In genomic region chr12:95739739-95740138, GRCm38 (mm10) we compare ENCODE assay signal across 17 mouse cellular contexts. TPM values are rescaled to one million over a fixed set of nuclear protein-coding genes. Genes with fewer than 3 reads are reported as not detected.
DNase-seq lines count a peak whose midpoint lies in the region; ATAC-seq lines count a peak whose summit lies in the region.
"Had no signal": no experiment of that assay in that cellular context is flagged by ENCODE, and none has a peak within 500 bp of the region (broad histone marks: within the 10 kb centered on the region; RNA-seq: fewer than 3 reads in every experiment).

No protein-coding gene starts in this region.

- DNase-seq in frontal cortex, postnatal 14 days (ENCODE audit: low spot score in 2 of 2): no peak
- peak; percentile 36 for DNase-seq in retina, postnatal 1 day
- no peak for DNase-seq in retina, embryonic 14.5 days (ENCODE audit: low spot score)
- peak; percentile 72 for DNase-seq in layer of hippocampus, adult 9-11 months
- DNase-seq in right cerebral cortex, postnatal 14 days: peak; percentile 12
- DNase-seq in thymus, adult 18-20 months: no peak
- DNase-seq: adrenal gland, postnatal 36 days; cerebellum, adult 9-10 months; gastrocnemius, adult 2 months; heart, adult 18-20 months; kidney, adult 8-10 months; kidney, postnatal 25 days; lung, postnatal 36 days; thymus, postnatal 25 days had no signal

- ATAC-seq in frontal cortex, adult (ENCODE audit: low TSS enrichment): peak; percentile 64
- ATAC-seq in erythroid progenitor cell, adult 5-6 weeks (replicated peaks; ENCODE audit: low FRiP score, poor library complexity, severe bottlenecking): no peak

RNA-seq across cellular contexts. Expression of gene Flrt2, which starts 47.7 kb away (rescaled TPM):
- total RNA-seq in erythroid progenitor cell, adult 5-6 weeks (2015; ENCODE audit: low replicate concordance): 0.42 TPM in 1 of 2 replicates, not detected in the other
- not detected in 2 replicates for total RNA-seq in erythroid progenitor cell, adult 5-6 weeks (2017; ENCODE audit: low replicate concordance)
- total RNA-seq: hematopoietic stem cell, adult 5-6 weeks had no signal

Comparison
In these comparisons a context has a peak if more than half of its experiments do, and no peak if none do; other contexts are left out.
1. DNase-seq: peak in retina, postnatal 1 day (single experiment), layer of hippocampus, adult 9-11 months (single experiment) and right cerebral cortex, postnatal 14 days (single experiment); none in frontal cortex, postnatal 14 days (0 of 2), retina, embryonic 14.5 days (single experiment) and thymus, adult 18-20 months (0 of 2).